Mouse (Mus musculus) megakaryocyte, embryonic 14.5 days (primary cell): ENCODE data around the gene Hoxc9.

Source experiments
- FLI1 ChIP-seq: IDR thresholded peaks from 2 replicates; pipeline ENCODE4 v1.6.1; 2012; ENCODE audit warnings: low read length, inconsistent platforms, mixed read lengths
- GATA1 ChIP-seq: IDR thresholded peaks from 3 replicates; pipeline ENCODE4 v1.6.1; 2012; ENCODE audit warnings: mixed read lengths, low read length, inconsistent platforms, borderline replicate concordance

DNA sequence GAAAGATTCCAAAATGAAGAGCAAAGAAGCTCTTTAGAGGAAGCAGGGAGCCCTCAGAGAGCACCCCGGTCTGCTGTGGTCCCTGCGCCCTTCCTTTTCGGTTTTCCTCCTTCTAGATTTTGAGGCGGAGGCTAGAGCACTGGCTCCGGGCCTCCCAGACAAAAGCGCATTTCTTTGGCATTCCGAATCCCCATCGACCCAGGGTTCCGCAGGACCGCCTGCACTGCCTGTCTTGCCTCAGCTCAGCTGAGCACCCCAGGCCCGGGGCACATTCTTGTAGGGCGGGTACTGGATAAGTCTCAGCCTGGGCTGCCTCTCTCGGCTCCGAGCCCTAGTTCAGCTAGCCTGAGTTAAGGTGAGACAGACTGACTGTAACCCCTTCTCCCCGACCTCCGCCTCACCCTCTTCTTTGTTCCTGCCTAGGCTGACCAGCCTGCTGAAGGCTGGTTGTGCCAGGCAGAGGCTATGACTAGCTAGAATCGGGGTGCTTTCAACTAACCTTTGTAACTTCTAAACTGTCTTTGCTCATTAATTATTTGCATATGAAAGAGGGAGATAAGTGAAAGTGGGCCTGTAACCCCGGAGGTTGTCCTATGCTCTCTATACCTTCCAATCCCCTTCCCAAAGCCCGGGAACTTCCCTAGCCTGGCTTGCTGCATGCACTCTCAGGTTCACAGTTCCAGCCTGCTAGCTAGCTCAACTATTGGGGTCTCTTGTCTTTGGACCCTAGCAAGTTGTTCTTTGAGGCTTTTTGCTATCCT lies 39.3 kb downstream of the Hoxc9 start:
- no peak for TF ChIP-seq GATA1
- TF ChIP-seq FLI1, result no peak
